Mouse (Mus musculus) left cerebral cortex, postnatal 4 days (tissue): Measurements from ENCODE around the gene Commd1. TPM values are rescaled to one million over a fixed set of nuclear protein-coding genes. Genes with fewer than 3 reads are reported as not detected.

ENCODE experiments used
- DNase-seq: peaks from one replicate; pipeline ENCODE4 v3.0.0-alpha.2; 2022
- intact Hi-C: fragments of 180-260 bp; cut with DNase I; formaldehyde crosslinking; loops from one replicate; pipeline ENCODE4 v1.15.1; 2025
- total RNA-seq, 2 experiments: library from RNA; stranded (reverse); gene quantifications; 2 replicates each; pipeline ENCODE4 v1.2.3; 2021

Gene Commd1
- total RNA-seq, 2 experiments from 2014 or later = 60.6 to 68.7 TPM

- intact Hi-C loops = loop anchor here (10.0 kb wide), 1 partner anchor 93 kb away; the partner anchor contains the start of gene B3gnt2
- no peak for DNase-seq
These were observed 24.3 kb downstream of the Commd1 start for GRCm38 (mm10) chr11:22957791-22958374.

DNA sequence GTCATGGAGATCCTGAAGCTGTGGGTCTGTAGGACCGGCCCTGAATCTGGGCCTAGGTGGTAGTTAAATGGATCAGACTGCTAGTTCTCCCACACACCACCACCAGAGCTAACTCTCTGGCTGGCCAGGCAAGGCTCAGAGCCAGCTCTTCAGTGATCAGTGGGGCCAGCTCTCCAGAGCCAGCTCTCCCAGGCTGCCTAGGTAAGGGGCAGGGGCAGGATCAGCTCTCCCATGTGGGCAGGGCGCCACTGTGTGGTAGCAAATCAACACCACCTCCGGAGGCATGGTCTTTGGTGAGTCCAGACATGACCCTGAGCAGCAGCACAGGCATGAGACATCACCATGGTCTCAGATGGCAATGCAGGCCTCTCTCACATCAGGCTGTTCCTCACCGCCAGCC lies 25.4 kb downstream of the Commd1 start:
- intact Hi-C loops = loop anchor here (10.0 kb wide), 1 partner anchor 92 kb away; the partner anchor contains the start of gene B3gnt2
- DNase-seq = peak; percentile 60

- intact Hi-C loops = loop anchor here (10.0 kb wide), 1 partner anchor 92 kb away; the partner anchor contains the start of gene B3gnt2
- DNase-seq = no peak
These were observed 25.8 kb downstream of the Commd1 start for GRCm38 (mm10) chr11:22956346-22956745.

- intact Hi-C loops = loop anchor here (10.0 kb wide), 1 partner anchor 88 kb away; the partner anchor contains the start of gene B3gnt2
- no peak for DNase-seq
These were observed 29.5 kb downstream of the Commd1 start for GRCm38 (mm10) chr11:22952668-22953067.

DNA sequence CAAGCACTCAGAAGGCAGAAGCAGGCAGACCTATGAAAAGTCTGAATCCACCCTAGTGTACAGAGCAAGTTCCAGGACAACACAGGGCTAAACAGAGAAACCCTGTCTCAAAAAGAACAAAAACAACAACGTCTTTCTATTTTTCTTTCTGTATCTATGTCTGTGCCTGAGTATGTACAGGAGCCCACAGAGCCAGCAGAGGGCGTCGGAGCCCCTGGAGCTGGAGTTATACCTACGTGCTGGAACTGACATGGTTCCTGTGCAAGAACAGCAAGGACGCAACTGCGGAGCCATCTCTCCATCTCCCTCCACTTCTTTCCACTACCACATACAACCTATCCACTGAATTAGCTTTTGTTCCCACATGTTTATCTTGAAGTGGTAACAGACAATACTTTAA lies 32.1 kb downstream of the Commd1 start:
- no peak for DNase-seq
- intact Hi-C loops = loop anchor here (10.0 kb wide), 1 partner anchor 85 kb away; the partner anchor contains the start of gene B3gnt2

- intact Hi-C loops = no loop called here
- no peak for DNase-seq
These were observed 33.1 kb downstream of the Commd1 start for GRCm38 (mm10) chr11:22949101-22949500.

GRCm38 (mm10) chr11:22938983-22939382 lies 43.2 kb downstream of the Commd1 start:
- DNase-seq = no peak
- intact Hi-C loops = no loop called here

DNA sequence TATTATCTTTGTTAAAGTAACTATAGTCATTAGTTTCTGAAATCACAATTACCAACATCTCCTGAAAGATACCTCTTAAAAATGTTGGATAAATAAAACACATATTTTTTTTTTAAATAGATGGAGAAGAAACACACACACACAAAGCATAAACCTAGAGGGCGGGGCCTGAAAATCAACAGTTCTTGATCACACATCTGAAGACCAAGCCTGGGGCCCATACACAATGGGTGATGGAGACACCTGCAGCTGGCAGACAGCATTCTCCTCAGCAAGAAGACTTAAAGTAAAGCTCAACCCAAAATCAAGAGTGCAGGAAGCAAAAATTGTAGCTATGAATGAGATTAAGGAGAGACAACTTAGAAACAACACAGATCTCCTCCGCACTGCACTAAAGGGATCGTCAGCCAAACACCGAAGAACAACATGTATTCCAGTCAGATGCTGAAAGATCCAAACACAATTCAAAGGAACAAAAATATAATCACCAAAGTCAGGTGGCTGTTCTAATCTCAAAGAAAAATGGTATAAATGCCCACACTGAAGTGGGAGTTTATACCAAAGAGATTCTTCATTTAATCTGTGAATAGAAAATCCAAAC lies 44.4 kb downstream of the Commd1 start:
- DNase-seq = no peak
- intact Hi-C loops = no loop called here

GRCm38 (mm10) chr11:22936446-22937125 lies 45.6 kb downstream of the Commd1 start:
- DNase-seq = no peak
- intact Hi-C loops = no loop called here

- no peak for DNase-seq
- intact Hi-C loops = no loop called here
These were observed 50.0 kb downstream of the Commd1 start for GRCm38 (mm10) chr11:22932167-22932566.

GRCm38 (mm10) chr11:22931320-22931905 lies 50.8 kb downstream of the Commd1 start:
- intact Hi-C loops = no loop called here
- no peak for DNase-seq

GRCm38 (mm10) chr11:22930129-22930528 lies 52.1 kb downstream of the Commd1 start:
- intact Hi-C loops = no loop called here
- no peak for DNase-seq

DNA sequence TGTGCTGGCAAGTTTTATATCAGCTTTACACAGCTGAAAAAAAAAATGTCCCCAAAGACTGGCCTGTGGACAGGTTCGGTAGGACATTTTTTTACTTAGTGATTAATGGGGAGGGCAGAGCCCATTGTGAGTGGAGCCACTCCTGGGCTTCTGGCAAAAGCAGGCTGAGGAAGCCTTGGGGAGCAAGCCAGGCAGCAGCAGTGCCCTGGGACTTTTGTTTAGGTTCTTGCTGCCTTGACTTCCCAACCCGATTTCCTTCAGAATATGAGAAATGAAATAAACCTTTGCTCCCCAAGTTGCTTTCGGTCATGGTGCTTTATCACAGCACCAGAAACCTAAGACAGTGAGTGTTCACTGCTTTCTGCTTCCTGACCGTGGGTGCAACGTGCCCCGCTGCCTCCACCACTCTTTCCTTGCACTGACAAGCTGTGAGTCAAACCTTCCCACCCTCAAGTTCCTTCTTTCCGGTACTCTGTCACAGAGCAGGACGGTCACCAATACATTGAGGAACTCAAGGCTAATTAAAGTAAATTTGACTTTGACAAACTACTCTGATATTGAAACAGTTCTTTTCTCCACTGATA lies 53.5 kb downstream of the Commd1 start:
- DNase-seq = no peak
- intact Hi-C loops = no loop called here

- intact Hi-C loops = no loop called here
- peak; percentile 49 for DNase-seq
These were observed 58.6 kb downstream of the Commd1 start for GRCm38 (mm10) chr11:22923606-22924005.

DNA sequence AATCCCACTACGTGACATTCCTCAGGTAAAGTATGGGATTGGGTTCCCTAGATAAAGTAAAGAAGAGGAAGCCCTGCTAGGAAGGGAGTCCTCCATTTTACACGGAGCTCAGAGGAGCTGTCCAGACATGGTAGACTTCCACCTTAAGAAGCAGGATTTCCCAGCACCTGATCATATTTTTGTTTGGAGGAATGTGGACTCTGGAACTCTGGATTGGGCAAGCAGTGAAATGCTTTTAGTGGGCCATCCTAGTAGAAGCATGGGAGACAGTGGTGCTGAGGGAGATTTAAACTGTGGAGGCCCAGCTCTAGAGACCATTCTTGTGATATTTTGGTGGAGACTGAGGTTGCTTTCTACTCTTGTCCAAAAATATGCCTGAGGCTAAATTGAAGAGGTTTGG lies 59.6 kb downstream of the Commd1 start:
- DNase-seq = no peak
- intact Hi-C loops = no loop called here

DNA sequence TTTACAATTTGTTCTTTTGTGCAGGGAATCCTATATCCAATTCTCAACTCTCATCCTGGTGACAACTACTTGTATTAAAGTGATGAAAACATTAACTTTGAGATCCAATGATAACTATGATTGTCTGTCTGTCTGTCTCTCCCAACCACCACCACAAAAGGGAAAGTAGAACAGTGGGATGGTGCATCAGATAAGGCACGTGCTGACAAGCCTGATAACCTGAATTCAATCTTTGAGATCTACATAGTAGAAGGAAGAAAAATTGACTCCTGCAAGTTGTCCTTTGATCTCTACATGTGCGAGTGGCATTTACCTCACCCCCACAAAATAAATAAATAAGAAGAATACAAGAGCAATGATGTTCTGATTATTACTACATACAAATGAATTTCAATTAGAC lies 62.8 kb downstream of the Commd1 start:
- intact Hi-C loops = no loop called here
- no peak for DNase-seq

- intact Hi-C loops = no loop called here
- DNase-seq = no peak
These were observed 64.4 kb downstream of the Commd1 start for GRCm38 (mm10) chr11:22917786-22918185.

DNA sequence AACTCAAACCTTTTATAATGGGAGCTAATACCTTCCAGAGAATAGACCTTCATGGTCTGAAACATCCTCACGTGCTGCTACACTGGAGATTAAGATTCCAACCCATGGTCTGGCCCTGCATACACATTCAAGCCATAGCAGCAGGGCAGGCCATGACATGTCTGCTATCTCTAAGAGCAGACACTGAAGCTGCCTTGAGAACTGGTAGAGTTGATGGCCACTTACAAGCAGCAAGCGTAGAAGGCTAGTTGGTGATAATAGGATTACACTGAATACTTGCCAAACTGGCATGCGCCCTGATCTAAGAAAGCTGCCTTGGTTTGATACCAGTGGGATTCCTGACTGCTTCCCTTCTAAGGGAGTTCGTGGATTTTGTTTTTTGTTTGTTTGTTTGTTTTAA lies 68.4 kb downstream of the Commd1 start:
- intact Hi-C loops = no loop called here
- DNase-seq = peak; percentile 7

DNA sequence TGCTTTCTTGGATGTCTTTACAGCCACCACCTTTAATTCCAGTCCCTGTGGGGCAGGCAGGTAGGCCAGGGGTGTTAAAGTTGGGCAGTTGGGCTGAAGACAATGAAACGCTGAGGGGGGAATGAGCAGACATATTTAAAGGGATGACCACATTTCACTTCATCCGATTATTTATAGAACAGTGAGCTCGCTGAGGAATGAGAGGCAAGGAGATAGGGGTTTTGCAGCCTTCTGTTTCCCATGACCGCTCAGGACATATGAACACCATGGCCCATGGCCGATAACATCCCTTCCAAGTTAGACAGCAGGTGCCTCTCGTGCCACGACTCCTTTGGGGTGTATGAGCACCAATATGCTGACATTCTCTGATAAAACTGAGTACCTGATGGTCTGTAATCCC lies 70.4 kb downstream of the Commd1 start:
- intact Hi-C loops = no loop called here
- no peak for DNase-seq

GRCm38 (mm10) chr11:22906453-22906865 lies 75.7 kb downstream of the Commd1 start:
- intact Hi-C loops = no loop called here

GRCm38 (mm10) chr11:22902923-22903322 lies 79.3 kb downstream of the Commd1 start:
- intact Hi-C loops = no loop called here
- DNase-seq = no peak

More at GRCm38 (mm10) chr11:22906453-22906865, 75.7 kb downstream of the Commd1 start:
- DNase-seq = no peak
